Mouse (Mus musculus) neural tube, embryonic 13.5 days (tissue): ENCODE results near the gene Ptov1. TPM values are rescaled to one million over a fixed set of nuclear protein-coding genes. Genes with fewer than 3 reads are reported as not detected.

Experiments
- ATAC-seq: fragments of 200-750 bp; cut with Nextera tagmentation; 2 replicates; pipeline ENCODE4 v1.8.0; 2017; ENCODE audit warnings: low read depth, mild to moderate bottlenecking, moderate TSS enrichment, moderate library complexity
- H3K27ac ChIP-seq: fragments of 300-500 bp; sonication (generic); replicated peaks from 2 replicates; pipeline ENCODE4 v1.5.1; 2015; ENCODE audit warnings: moderate library complexity, mild to moderate bottlenecking, inconsistent platforms
- H3K27me3 ChIP-seq: fragments of 300-500 bp; sonication (generic); 2 replicates; pipeline ENCODE4 v1.6.1; 2015; ENCODE audit warnings: mild to moderate bottlenecking, inconsistent platforms
- H3K36me3 ChIP-seq: fragments of 300-500 bp; sonication (generic); 2 replicates; pipeline ENCODE4 v1.6.1; 2015; ENCODE audit warnings: mild to moderate bottlenecking, inconsistent platforms
- H3K4me1 ChIP-seq: fragments of 300-500 bp; sonication (generic); replicated peaks from 2 replicates; pipeline ENCODE4 v1.6.1; 2015; ENCODE audit warnings: inconsistent platforms
- H3K4me2 ChIP-seq: fragments of 300-500 bp; sonication (generic); 2 replicates; pipeline ENCODE4 v1.6.1; 2015; ENCODE audit warnings: inconsistent platforms, mild to moderate bottlenecking, moderate library complexity
- H3K4me3 ChIP-seq: fragments of 300-500 bp; sonication (generic); 2 replicates; pipeline ENCODE4 v1.5.1; 2015; ENCODE audit warnings: mild to moderate bottlenecking, inconsistent platforms
- H3K9ac ChIP-seq: fragments of 300-500 bp; sonication (generic); 2 replicates; pipeline ENCODE4 v1.6.1; 2015; ENCODE audit warnings: moderate library complexity, mild to moderate bottlenecking, inconsistent platforms
- H3K9me3 ChIP-seq: fragments of 300-500 bp; sonication (generic); 2 replicates; pipeline ENCODE4 v1.6.1; 2016; ENCODE audit warnings: inconsistent platforms
- WGBS: fragments of 180-500 bp; shearing (Covaris S2); methylation state at CpG from one replicate; pipeline ENCODE4 v1.1.7; 2015; 5-methylcytosine and 5-hydroxymethylcytosine counted together
- polyA plus RNA-seq: library from polyadenylated mRNA; unstranded; fragments of >200 nt; fragmentation: Nextera tagmentation; extraction: Ambion mirVana; gene quantifications from 2 replicates; pipeline ENCODE4 v1.2.1, GENCODE M21; 2015

The Ptov1 gene
- 471 and 515 TPM in 2 replicates for polyA plus RNA-seq

DNA sequence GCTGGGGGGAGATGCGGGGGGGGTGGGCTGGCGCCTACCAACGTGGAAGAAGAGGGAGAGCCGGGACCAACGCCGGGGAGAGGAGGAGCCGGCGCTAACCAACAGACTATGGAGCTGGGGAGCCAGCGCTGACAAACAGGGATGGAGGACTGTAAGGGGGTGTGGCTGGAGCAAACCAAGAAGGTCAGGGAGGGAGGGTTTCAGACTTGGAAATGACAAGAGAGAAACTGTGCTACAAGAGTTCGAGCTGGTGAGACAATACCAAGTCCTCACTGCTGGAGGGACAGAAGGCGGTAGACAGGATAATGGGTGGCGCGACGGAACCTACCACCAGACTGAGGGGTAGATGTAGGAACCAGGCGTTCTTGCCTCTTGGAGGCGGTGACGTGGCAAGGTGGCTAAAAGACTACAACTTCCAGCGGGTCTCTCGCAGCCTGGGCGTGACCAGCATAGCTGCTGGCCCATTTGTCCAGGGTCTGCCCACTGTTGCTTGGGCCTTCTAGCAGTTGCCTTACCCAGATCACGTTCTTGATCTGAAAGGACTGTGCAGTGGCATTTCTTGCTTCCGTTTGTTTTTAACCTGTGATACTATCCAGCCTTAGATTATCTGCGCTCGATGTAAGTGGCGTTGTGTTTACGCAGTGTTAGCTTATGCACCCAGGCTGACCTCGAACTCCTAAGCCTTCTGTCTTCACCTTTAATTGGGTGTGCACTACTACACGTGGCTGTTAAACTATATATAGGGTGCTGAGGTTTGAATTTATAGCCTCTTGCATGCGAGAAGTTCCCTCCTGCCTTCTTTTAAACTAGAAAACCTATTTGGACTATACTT, at the start of gene Ptov1:
Ptov1 (minus strand) TSS at position 92 of the 832 bp plus-strand sequence.
- Histone ChIP-seq H3K9ac (peak within 1 kb of the TSS; percentile 99), H3K4me2 (peak within 1 kb of the TSS; percentile 99), H3K36me3 (peaks cover 21% of the 10 kb centered on the region), H3K4me1 (peaks cover 46% of the 10 kb centered on the region), H3K27ac (peak within 1 kb of the TSS; percentile 100), H3K27me3 (no peaks in the 10 kb centered on the region), H3K4me3 (peak within 1 kb of the TSS; percentile 97), H3K9me3 (no peaks in the 10 kb centered on the region)
- ATAC-seq = peak; percentile 96
- WGBS = 11% methylated on average over 29 of the region's 29 CpGs

DNA sequence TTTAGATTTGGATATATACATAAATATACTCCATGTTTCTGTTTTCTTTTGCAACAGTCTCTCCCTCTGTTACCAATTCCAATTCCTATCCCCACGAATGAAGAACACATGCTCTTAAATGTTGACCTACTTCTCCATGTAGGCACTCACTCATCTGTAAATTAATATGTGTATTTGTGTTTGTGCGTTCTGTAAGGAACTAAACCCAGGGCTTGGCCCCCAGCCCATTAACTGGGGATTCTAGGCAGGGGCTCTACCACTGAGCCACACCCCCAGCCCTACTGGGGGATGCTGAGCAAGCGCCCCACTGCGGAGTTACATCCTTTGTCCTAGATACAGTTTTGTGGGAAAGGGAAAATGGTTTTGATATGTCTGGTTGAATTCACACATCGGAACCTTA, 49.5 kb upstream of the Ptov1 start:
- Histone ChIP-seq H3K27me3 (no peaks in the 10 kb centered on the region), H3K4me1 (no peaks in the 10 kb centered on the region), H3K4me3 (no peak overlapping the region), H3K9me3 (no peaks in the 10 kb centered on the region), H3K9ac (no peak overlapping the region), H3K27ac (no peak overlapping the region), H3K36me3 (peaks cover 61% of the 10 kb centered on the region), H3K4me2 (no peak overlapping the region)
- no peak for ATAC-seq
- 85% methylated on average over 5 of the region's 5 CpGs for WGBS

DNA sequence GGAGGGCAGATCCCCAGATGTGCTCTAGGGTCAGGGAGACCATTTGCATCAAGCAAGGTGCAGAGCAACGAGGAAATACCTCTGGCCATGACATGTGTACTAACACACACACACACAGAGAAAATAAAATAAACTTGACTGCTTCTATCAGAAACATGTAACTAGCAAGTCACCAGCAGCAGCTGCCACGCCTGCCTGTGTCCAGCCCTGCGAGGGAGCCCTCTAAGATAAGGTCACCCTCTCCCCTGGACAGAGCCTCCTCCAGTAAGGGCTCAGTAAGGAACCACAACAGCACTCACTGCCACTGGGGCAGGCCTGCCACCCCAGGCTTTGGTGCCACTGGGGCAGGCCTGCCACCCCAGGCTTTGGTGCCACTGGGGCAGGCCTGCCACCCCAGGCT, 48.6 kb upstream of the Ptov1 start:
- Histone ChIP-seq H3K9ac (no peak overlapping the region), H3K4me3 (no peak overlapping the region), H3K27ac (no peak overlapping the region), H3K4me1 (no peaks in the 10 kb centered on the region), H3K4me2 (no peak overlapping the region), H3K27me3 (no peaks in the 10 kb centered on the region), H3K36me3 (peaks cover 61% of the 10 kb centered on the region), H3K9me3 (no peaks in the 10 kb centered on the region)
- ATAC-seq = no peak
- WGBS = 89% methylated on average over 3 of the region's 3 CpGs

DNA sequence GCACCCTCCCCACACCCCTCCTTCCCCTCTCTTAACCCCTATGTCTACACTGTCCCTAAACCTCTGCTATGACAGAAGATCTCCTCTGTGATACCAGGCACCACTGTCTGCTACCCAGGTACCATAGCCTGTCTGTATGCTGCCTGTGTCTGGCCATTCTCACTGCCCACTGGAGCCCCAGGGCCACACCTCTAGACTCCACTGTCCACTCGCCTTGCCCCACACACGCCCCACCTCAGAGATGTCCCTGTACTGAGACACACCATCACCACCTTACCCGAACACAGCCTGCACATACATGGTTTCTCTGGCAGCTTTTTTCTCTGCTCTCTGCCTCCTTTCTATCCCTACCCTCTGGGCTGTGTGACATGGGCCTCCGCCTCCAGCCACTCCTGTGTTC, 47.3 kb upstream of the Ptov1 start:
- Histone ChIP-seq H3K9ac (no peak overlapping the region), H3K9me3 (no peaks in the 10 kb centered on the region), H3K27ac (no peak overlapping the region), H3K4me1 (no peaks in the 10 kb centered on the region), H3K36me3 (peaks cover 61% of the 10 kb centered on the region), H3K27me3 (no peaks in the 10 kb centered on the region), H3K4me2 (no peak overlapping the region), H3K4me3 (no peak overlapping the region)
- 92% methylated on average over 4 of the region's 4 CpGs for WGBS
- no peak for ATAC-seq

DNA sequence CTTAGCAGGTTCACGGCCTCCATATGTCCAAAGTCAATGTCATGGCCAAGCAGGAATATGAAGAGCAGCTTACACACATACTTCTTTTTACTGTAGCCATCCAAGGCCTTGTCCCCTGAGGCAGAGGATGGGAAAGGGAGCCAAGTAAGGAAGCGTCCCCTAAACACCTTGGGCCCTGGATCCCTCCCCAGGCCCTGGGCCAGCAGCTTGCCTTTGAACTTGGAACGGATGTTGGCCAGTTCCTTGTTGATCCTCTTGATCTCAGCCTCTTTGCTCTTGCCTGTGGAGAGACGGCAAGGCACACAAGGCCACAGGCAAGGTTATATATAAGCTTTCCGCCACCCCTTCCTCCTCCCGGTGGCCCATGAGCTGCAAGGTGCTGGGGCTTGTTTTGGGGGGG, 46.6 kb upstream of the Ptov1 start:
- ATAC-seq = no peak

DNA sequence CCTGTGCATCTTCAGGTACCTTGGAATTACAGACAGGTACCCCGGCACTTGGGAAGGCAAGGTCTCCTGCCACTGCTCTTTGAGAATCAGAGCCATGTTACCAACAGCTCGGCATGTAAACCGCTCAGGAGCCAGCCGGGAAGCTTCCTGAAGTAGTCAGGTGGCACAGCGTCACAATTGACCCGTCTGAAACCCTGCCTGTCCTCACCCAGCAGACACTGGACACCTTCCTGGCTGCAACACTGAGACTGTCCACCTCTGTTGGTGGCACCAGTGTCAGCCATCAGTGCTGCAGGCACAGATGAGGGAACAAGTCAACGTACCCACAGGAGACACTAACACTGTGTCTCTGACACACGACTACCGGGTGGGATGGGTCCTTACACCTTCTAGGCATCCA, 45.7 kb upstream of the Ptov1 start:
- WGBS = 90% methylated on average over 9 of the region's 9 CpGs
- ATAC-seq = no peak
- no peak overlapping the region for H3K4me3 ChIP-seq
- H3K27me3 ChIP-seq = no peaks in the 10 kb centered on the region
- H3K4me1 ChIP-seq = no peaks in the 10 kb centered on the region
- H3K36me3 ChIP-seq = peaks cover 69% of the 10 kb centered on the region
- no peak overlapping the region for H3K9ac ChIP-seq
- no peak overlapping the region for H3K4me2 ChIP-seq
- no peaks in the 10 kb centered on the region for H3K9me3 ChIP-seq
- no peak overlapping the region for H3K27ac ChIP-seq

More for the DNA sequence above, 46.6 kb upstream of the Ptov1 start:
- Histone ChIP-seq H3K36me3 (peaks cover 64% of the 10 kb centered on the region), H3K4me1 (no peaks in the 10 kb centered on the region), H3K27ac (no peak overlapping the region), H3K4me3 (no peak overlapping the region), H3K4me2 (no peak overlapping the region), H3K27me3 (no peaks in the 10 kb centered on the region), H3K9ac (no peak overlapping the region), H3K9me3 (no peaks in the 10 kb centered on the region)
- 90% methylated on average over 6 of the region's 6 CpGs for WGBS

DNA sequence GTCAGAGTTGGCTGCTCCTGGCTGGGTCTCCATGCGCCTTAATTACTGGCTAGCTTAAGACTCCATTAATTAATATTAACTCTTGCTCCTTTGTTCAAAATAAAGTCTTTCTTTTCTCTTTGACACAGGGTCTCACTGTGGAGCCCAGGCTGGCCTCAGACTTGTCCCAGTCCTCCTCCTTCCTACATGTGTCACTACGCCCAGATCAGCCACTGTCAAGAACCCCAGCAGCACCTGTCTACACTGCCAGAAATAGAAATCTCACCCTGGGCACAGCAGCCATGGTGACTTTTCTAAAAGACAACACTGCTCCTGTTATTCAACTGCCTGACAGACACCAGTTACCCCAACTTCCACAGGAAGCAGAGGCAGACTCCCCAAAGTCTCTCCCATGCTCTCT, 44.8 kb upstream of the Ptov1 start:
- H3K27ac ChIP-seq = no peak overlapping the region
- no peaks in the 10 kb centered on the region for H3K9me3 ChIP-seq
- peaks cover 74% of the 10 kb centered on the region for H3K36me3 ChIP-seq
- 89% methylated on average over 2 of the region's 2 CpGs for WGBS
- H3K27me3 ChIP-seq = no peaks in the 10 kb centered on the region
- H3K4me1 ChIP-seq = no peaks in the 10 kb centered on the region
- no peak for ATAC-seq
- H3K9ac ChIP-seq = no peak overlapping the region
- no peak overlapping the region for H3K4me2 ChIP-seq
- no peak overlapping the region for H3K4me3 ChIP-seq

DNA sequence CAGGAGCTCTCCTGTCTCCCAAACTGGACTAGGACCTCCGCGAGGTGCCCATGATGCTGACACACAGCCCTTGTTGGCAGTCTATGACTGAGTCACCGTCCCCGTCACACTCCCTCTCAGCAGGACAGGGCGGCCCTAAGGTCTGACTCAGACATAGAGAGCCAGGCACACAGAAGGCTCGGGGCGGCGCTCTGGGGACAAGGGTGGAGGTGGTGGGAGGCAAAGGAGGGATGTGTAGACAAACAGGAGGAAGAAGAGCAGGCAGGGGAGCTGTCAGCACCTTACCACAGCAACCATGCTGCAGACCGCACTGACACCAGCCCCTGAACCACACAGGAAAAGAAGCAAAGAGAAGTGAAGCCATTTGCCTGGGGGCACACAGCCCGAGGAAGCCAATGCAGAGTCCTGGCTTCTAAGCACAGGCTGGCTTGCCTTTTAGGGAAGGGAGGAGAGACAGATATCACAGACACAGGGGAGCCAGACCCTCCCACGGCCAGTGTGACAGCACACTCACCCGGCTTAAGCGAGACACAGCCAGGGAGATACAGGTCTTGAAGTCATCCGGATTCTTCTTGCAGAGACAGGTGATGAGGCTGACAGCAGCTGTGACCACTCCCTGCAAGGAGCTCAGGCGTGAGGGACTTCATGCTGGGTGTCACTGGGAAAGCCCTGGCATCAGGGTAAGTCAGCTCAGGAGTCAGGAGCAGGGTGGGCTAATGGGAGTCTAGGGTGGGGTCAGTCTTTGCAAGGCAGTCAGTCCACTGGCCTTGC, 39.3 kb upstream of the Ptov1 start:
- H3K27me3 ChIP-seq = no peaks in the 10 kb centered on the region
- no peaks in the 10 kb centered on the region for H3K9me3 ChIP-seq
- H3K27ac ChIP-seq = no peak overlapping the region
- no peak overlapping the region for H3K4me3 ChIP-seq
- 93% methylated on average over 15 of the region's 15 CpGs for WGBS
- H3K9ac ChIP-seq = no peak overlapping the region
- peaks cover 100% of the 10 kb centered on the region for H3K36me3 ChIP-seq
- H3K4me2 ChIP-seq = no peak overlapping the region
- H3K4me1 ChIP-seq = no peaks in the 10 kb centered on the region
- ATAC-seq = no peak

DNA sequence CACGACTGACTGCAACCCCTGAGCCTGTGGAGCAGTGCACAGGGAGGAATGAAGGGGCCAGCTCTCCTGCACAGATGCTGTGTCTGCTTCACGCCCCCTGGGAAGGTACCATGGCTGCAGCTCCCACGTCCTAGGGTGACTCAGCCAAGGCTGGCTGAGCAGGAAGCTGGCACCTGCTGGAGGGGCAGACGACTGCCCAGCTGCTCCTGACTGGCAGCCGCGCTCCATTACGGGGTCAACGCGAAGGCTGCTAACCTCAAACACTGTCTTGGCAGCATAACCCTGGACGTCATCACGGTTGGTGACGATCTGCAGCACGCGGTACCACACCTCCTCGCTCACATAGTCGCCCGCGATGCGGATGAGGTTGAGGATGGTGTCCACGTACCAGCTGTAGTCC, 35.8 kb upstream of the Ptov1 start:
- Histone ChIP-seq H3K4me2 (no peak overlapping the region), H3K4me1 (peaks cover 14% of the 10 kb centered on the region), H3K36me3 (peaks cover 100% of the 10 kb centered on the region), H3K27me3 (no peaks in the 10 kb centered on the region), H3K27ac (no peak overlapping the region), H3K9ac (no peak overlapping the region), H3K4me3 (no peak overlapping the region), H3K9me3 (no peaks in the 10 kb centered on the region)
- no peak for ATAC-seq
- 93% methylated on average over 20 of the region's 20 CpGs for WGBS

DNA sequence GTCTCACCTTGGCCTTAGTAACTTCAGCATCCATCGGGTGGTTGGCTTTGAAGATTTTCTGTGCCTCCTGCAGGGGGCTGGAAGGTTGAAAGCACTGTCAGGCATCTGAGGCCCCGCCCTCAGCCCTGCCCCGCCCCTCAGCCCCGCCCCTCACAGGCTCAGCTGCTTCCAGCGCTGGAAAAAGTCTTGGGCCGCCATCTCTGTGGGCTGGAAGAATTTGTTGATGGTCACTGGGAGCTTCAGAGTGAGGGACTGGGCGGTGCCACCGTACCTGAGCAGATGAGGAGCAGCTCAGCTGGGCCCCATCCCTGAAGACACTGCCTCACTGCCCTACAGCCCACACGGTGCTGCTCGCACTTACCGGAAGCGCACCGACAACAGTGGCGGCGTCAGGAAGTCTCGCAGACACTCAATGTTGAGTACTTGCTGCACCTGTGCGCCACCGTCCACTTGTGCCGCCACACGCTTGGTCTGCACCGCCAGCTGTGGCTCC, 31.7 kb upstream of the Ptov1 start:
- no peak for ATAC-seq
- Histone ChIP-seq H3K36me3 (peaks cover 76% of the 10 kb centered on the region), H3K27me3 (no peaks in the 10 kb centered on the region), H3K4me1 (peaks cover 38% of the 10 kb centered on the region), H3K4me2 (peak overlapping the region; percentile 41), H3K4me3 (0 out of 2 replicates have a peak overlapping the region, but pooled peaks have one; percentile 10), H3K9ac (0 out of 2 replicates have a peak overlapping the region, but pooled peaks have one; percentile 1), H3K27ac (peak overlapping the region; percentile 49; the same call in 1 of the 2 replicates), H3K9me3 (no peaks in the 10 kb centered on the region)
- whole genome bisulfite sequencing = 19% methylated on average over 21 of the region's 21 CpGs

DNA sequence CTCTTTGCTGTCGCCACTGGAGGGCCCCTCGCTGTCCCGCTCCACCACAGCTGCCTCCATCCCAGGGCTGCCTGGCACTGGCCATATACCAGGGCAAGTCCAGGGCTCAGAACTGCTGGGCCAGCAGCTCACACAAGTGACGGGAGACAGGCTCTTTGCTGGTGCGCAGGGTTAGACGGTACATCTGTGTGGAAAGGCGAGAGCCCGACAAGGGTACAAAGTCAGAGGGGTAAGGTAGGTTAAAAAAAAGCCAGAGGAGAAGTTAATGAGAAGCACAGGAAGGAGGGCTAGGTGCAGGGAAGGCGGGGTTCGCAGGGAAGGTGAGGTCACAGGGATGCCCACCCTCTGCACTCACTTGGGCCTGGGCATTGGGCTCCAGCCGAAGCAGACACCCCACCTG, 31.0 kb upstream of the Ptov1 start:
- H3K27ac ChIP-seq = 0 out of 2 replicates have a peak overlapping the region, but pooled peaks have one; percentile 13
- no peaks in the 10 kb centered on the region for H3K27me3 ChIP-seq
- no peaks in the 10 kb centered on the region for H3K9me3 ChIP-seq
- H3K4me3 ChIP-seq = no peak overlapping the region
- no peak overlapping the region for H3K4me2 ChIP-seq
- peaks cover 70% of the 10 kb centered on the region for H3K36me3 ChIP-seq
- 90% methylated on average over 11 of the region's 11 CpGs for WGBS
- H3K4me1 ChIP-seq = peaks cover 39% of the 10 kb centered on the region
- H3K9ac ChIP-seq = no peak overlapping the region
- ATAC-seq = no peak

DNA sequence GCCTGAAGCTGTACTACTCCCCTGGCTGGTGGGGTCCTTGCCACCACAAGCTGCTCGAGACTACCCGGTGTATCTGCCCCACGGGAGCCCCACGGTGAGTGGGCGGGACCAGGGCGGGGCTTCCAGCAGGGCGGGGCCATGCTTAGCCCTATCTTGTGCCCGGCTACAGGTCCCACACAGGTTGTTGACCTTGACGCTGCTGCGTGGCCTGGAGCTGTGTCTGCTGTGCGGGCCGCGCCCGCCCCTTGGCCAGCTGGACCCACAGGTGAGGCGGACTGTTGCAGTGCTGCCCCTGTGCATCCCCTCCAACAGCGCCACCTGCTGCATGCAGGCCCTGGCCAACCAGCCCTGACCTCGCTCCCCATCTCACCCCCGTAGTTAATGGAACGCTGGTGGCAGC, 29.0 kb upstream of the Ptov1 start:
- H3K9me3 ChIP-seq = no peaks in the 10 kb centered on the region
- H3K36me3 ChIP-seq = peaks cover 49% of the 10 kb centered on the region
- no peak overlapping the region for H3K4me2 ChIP-seq
- ATAC-seq = no peak
- no peak overlapping the region for H3K4me3 ChIP-seq
- H3K27ac ChIP-seq = no peak overlapping the region
- no peak overlapping the region for H3K9ac ChIP-seq
- no peaks in the 10 kb centered on the region for H3K27me3 ChIP-seq
- H3K4me1 ChIP-seq = peaks cover 57% of the 10 kb centered on the region
- 36% methylated on average over 19 of the region's 19 CpGs for WGBS
